Mouse (Mus musculus): ENCODE measurements around the gene Cntd1.
"Not testable (repeated sequence)": the region's sequence is repeated elsewhere in the genome, so short reads cannot be mapped to it uniquely, and the experiment has no call there.

Gene Cntd1

DNA sequence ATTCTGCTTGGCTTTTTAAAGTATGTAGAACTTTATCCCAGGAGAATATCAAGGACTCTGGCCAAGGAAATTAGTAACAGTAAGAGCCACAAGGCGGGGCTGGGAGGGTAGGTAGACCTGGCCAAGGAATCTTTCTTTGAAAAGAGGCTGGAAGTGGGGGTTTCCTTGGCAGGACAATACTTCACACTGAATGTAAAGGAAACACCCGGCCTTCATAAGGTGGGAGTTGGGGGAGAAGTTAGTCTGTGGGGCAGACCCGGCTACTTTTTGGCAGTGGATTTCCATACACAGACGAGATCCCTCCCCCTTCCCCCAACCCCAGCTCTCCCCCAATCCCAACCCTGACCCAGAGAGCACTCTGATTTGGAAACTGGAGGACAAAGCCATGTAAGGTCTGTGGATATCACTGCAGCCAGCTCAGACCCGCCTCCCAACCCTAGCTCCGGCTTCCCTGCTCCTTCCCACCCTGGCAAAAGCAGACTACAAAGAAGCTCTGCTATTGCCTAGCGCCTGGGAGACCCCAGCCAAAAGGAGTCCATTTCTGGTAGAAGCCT is 51.6 kb downstream of the Cntd1 start, which contains the start of gene Aoc3:
Gene Aoc3, plus strand, starts transcription at position 235 of the 554 bp plus-strand sequence.
- DNase-seq (ENCODE audit: low spot score in 2 of 2): no peak

DNA sequence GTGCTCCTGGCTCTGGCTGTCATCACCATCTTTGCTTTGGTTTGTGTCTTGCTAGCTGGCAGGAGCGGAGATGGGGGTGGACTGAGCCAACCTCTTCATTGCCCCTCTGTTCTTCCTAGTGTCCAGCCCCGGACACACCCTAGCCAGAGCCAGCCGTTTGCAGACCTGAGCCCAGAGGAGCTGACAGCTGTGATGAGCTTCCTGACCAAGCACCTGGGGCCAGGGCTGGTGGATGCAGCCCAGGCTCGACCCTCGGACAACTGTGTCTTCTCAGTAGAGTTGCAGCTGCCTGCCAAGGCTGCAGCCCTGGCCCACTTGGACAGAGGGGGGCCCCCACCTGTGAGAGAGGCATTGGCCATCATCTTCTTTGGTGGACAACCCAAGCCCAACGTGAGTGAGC is 52.1 kb downstream of the Cntd1 start:
- DNase-seq (ENCODE audit: low spot score in 2 of 2): not testable (repeated sequence)

DNA sequence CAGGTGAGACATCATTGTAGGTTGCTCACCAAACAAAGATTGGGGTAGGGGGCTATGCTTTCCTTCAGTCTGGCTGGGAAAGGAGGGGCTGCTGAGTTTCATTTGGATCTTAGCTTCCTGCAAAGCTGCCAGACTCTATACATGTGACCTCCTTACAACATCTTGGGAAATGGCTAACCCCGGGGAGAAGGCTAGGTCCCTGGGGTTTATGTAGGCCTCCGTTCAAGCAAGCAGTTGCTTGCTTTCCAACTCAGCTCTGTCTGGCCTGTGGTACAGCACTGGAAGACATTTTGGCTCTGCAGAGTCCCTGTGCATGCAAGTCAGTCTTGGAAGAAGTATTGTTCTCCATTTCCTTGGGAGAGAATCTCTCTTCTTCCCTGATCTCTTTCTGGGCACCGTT is 53.7 kb downstream of the Cntd1 start:
- no peak for DNase-seq (ENCODE audit: low spot score in 2 of 2)

DNA sequence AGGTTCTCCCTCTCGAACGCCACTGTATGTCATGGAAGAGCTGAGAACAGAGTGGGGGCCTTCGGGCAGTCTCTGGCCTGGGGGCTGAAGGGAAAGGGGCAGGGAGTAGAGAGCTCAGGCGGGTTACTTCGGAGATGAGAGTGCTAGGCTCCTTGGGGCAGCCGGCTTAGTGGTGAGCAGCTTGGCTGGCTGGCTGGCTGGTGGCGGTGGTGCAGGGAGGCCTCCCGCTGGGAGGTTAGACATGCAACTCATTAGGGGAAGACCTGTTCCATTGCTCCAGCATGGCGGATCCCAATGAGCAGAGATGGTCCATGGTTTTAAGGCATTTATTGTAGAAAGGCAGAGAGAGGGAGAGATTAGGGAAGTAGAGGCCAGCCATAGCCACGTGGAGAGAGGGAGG is 55.2 kb downstream of the Cntd1 start:
- no peak for DNase-seq (ENCODE audit: low spot score in 2 of 2)

DNA sequence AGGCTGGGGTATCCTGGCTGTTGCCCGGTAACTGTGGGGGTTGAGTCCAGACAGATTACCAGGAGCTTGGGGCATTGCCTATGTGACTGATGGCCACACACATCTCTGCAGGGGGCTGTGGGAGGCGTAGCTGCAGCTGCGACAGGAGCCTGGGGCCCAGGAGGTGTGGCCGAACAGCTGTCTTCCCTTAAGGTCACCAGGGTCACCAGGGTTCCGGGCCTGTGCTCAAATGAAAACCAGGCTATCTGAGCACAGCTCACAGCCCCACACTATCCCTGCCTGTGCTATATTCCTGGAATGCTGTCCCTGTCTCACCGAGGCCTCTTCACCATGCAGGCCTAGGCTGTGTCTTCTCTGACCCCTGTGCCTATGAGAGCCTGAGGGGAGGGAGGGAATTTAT is 55.7 kb downstream of the Cntd1 start:
- no peak for DNase-seq (ENCODE audit: low spot score in 2 of 2)

DNA sequence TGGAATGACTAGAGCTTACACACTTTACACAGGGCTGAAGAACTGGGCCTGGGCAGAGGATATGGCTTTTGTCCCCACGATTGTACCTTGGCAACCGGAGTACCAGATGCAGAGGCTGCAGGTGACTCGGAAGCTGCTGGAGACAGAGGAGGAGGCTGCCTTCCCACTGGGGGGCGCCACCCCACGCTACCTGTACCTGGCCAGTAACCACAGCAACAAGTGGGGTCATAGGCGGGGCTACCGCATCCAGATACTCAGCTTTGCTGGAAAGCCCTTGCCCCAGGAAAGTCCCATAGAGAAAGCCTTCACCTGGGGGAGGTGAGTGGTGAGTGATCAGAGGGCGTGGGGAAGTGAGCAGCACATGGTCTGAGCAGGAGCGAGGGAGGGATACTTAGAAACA is 56.9 kb downstream of the Cntd1 start:
- no peak for DNase-seq (ENCODE audit: low spot score in 2 of 2)

DNA sequence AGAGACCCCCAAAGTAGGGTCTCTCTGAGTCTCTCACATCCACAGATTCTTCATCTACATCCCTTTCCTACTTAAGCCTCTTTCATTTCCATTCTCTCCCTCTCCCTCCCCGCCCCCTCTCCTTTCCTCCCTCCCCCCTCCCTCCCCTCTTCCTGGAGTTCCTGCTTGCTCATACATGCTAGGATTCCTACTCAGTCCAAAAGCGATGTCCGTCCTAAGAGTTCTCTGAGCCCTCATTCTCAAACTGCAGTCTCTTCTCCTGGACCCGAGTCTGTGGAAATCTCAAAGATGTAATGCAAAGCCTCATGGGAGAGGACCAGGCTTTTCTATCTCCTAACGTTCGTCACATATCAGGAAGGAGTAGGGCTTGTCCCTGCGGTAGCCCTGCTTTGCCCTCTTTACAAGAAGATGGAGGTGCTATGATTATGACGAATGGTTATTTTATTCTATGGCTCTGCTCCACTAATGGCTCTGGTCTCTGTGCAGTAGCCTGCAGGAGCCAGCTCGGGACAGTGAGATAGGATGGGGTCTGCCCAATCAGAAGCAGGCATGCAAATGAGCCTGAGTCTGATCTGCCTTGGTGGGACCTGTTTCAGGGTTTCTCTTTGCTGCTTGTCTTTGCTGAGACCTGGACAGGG is 59.4 kb downstream of the Cntd1 start:
- DNase-seq (ENCODE audit: low spot score in 2 of 2): no peak
